Mouse (Mus musculus): ENCODE data around the gene Traf3ip1. TPM values are rescaled to one million over a fixed set of nuclear protein-coding genes. Genes with fewer than 3 reads are reported as not detected.

Traf3ip1 gene
- total and polyA plus RNA-seq, 3 experiments: 13.6 to 19.6 TPM; not detected in 1

- H3K27ac ChIP-seq (ENCODE audit: control insufficient read depth, low read depth, low read length): peak within 1 kb of the TSS; percentile 18; the same call in 1 of the 2 replicates
- peaks cover 4% of the 10 kb centered on the region for H3K79me2 ChIP-seq (ENCODE audit: control insufficient read depth, insufficient read depth, low read length, poor library complexity)
- peaks cover 2 to 18% of the 10 kb centered on the region in 2 experiments; a peak in 3 of 4 replicates for H3K4me1 ChIP-seq (ENCODE audit: control insufficient read depth in 1 of 2, insufficient read depth in 2 of 2, low read length in 2 of 2)
- peaks cover 0 to 8% of the 10 kb centered on the region in 2 experiments; a peak in 2 of 4 replicates for H3K36me3 ChIP-seq (ENCODE audit: control insufficient read depth in 1 of 2, insufficient read depth in 2 of 2, low read length in 2 of 2)
- H3K27me3 ChIP-seq (ENCODE audit: control insufficient read depth in 1 of 2, insufficient read depth in 2 of 2, low read length in 2 of 2): no peaks in the 10 kb centered on the region
- peak within 1 kb of the TSS; percentile 84 for H3K9ac ChIP-seq (ENCODE audit: control insufficient read depth, low read depth, low read length, poor library complexity, severe bottlenecking)
- DNase-seq (ENCODE audit: low read depth, low spot score): peak; percentile 100
- H3K4me3 ChIP-seq (ENCODE audit: control insufficient read depth in 1 of 2, insufficient read depth in 1 of 2, low read depth in 2 of 2, low read length in 2 of 2): peak within 1 kb of the TSS; percentile 69 to 74
- H3K9me3 ChIP-seq (replicated peaks; ENCODE audit: insufficient read depth, low read length): no peaks in the 10 kb centered on the region
- no peak for TF ChIP-seq TAL1 (IDR thresholded peaks at IDR 0.05; ENCODE audit: low read length)
- TF ChIP-seq USF2 (IDR thresholded peaks at IDR 0.05; ENCODE audit: borderline replicate concordance in 1 of 2, insufficient read depth in 1 of 2, low read depth in 1 of 2, low read length in 2 of 2): no peak
- peak in 1 of 2 experiments; percentile 29; a peak in 1 of 4 replicates for TF ChIP-seq EP300 (IDR thresholded peaks at IDR 0.05; ENCODE audit: low read depth in 1 of 2, low read length in 2 of 2)
- no peak for TF ChIP-seq MAFK (IDR thresholded peaks at IDR 0.05; ENCODE audit: borderline replicate concordance, low read depth, low read length)
- TF ChIP-seq CHD1 (IDR thresholded peaks at IDR 0.05; ENCODE audit: low read depth, low read length): peak; percentile 99
- TF ChIP-seq ETS1 (IDR thresholded peaks at IDR 0.05; ENCODE audit: low read depth, low read length): peak; percentile 14; the same call in 1 of the 2 replicates
- peak; percentile 48 for TF ChIP-seq USF1 (IDR thresholded peaks at IDR 0.05; ENCODE audit: low read depth, low read length)
- no peak for TF ChIP-seq SMC3 (IDR thresholded peaks at IDR 0.05; ENCODE audit: low read depth, low read length)
- peak; percentile 49; the same call in 1 of the 2 replicates for TF ChIP-seq CHD2 (IDR thresholded peaks at IDR 0.05; ENCODE audit: low read length)
- peak; percentile 96 for TF ChIP-seq MAX (IDR thresholded peaks at IDR 0.05; ENCODE audit: low read length)
- peak; percentile 81 for TF ChIP-seq ELF1 (IDR thresholded peaks at IDR 0.05; ENCODE audit: low read depth, low read length)
- TF ChIP-seq MEF2A (IDR thresholded peaks at IDR 0.05; ENCODE audit: extremely low read depth, insufficient replicate concordance, low read depth, low read length, poor library complexity, severe bottlenecking): no peak
- TF ChIP-seq KAT2A (conservative IDR thresholded peaks at IDR 0.05; ENCODE audit: low read depth, low read length): no peak; the same call in 1 of the 2 replicates
- 0 out of 2 replicates have a peak, but pooled peaks have one; percentile 30 for TF ChIP-seq ZMIZ1 (IDR thresholded peaks at IDR 0.05; ENCODE audit: low read depth, low read length)
- no peak for TF ChIP-seq ZNF384 (IDR thresholded peaks at IDR 0.05; ENCODE audit: low read depth, low read length)
- 0 out of 2 replicates have a peak, but pooled peaks have one; percentile 37 for TF ChIP-seq TBP (IDR thresholded peaks at IDR 0.05; ENCODE audit: low read depth, low read length)
- TF ChIP-seq GABPA (IDR thresholded peaks at IDR 0.05; ENCODE audit: low read depth, low read length): no peak
- TF ChIP-seq E2F4 (IDR thresholded peaks at IDR 0.05; ENCODE audit: borderline replicate concordance, low read depth, low read length): no peak
- TF ChIP-seq MXI1 (IDR thresholded peaks at IDR 0.05; ENCODE audit: low read depth, low read length): peak; percentile 92
- TF ChIP-seq ZC3H11A (IDR thresholded peaks at IDR 0.05; ENCODE audit: low read depth, low read length): no peak
- TF ChIP-seq POLR2AphosphoS5 (IDR thresholded peaks at IDR 0.05; ENCODE audit: borderline replicate concordance, low read depth, low read length): no peak
- TF ChIP-seq RCOR1 (IDR thresholded peaks at IDR 0.05; ENCODE audit: low read depth, low read length): no peak; the same call in 1 of the 2 replicates
- peak; percentile 79 for TF ChIP-seq HCFC1 (IDR thresholded peaks at IDR 0.05; ENCODE audit: low read depth, low read length)
- TF ChIP-seq ZKSCAN1 (IDR thresholded peaks at IDR 0.05; ENCODE audit: low read depth, low read length): no peak
- no peak for TF ChIP-seq TCF12 (IDR thresholded peaks at IDR 0.05; ENCODE audit: low read depth, low read length)
- peak; percentile 92 for TF ChIP-seq MYC (IDR thresholded peaks at IDR 0.05; ENCODE audit: low read depth, low read length)
- TF ChIP-seq NRF1 (IDR thresholded peaks at IDR 0.05; ENCODE audit: insufficient read depth, low read depth, low read length, poor library complexity, severe bottlenecking): peak; percentile 42; the same call in 1 of the 2 replicates
- no peak for TF ChIP-seq POLR2AphosphoS2 (IDR thresholded peaks at IDR 0.05; ENCODE audit: low read length)
- TF ChIP-seq BHLHE40 (IDR thresholded peaks at IDR 0.05; ENCODE audit: borderline replicate concordance, low read depth, low read length): peak; percentile 97
- TF ChIP-seq GATA1 (IDR thresholded peaks at IDR 0.05; ENCODE audit: low read depth, low read length): no peak
- TF ChIP-seq MAZ (IDR thresholded peaks at IDR 0.05; ENCODE audit: low read depth, low read length): no peak
- TF ChIP-seq SIN3A (IDR thresholded peaks at IDR 0.05; ENCODE audit: low read length): peak; percentile 94
- TF ChIP-seq UBTF (IDR thresholded peaks at IDR 0.05; ENCODE audit: borderline replicate concordance, insufficient read depth, low read depth, low read length): 0 out of 2 replicates have a peak, but pooled peaks have one; percentile 26
- peak in 2 of 3 experiments; percentile 16 to 56; a peak in 5 of 6 replicates for TF ChIP-seq CTCF (IDR thresholded peaks at IDR 0.05 in 2 of 3, conservative IDR thresholded peaks at IDR 0.05 in 1 of 3; ENCODE audit: control insufficient read depth in 1 of 3, insufficient read depth in 1 of 3, low read depth in 2 of 3, low read length in 3 of 3, poor library complexity in 1 of 3, severe bottlenecking in 1 of 3)
These were observed 35.2 kb upstream of the Traf3ip1 start, which contains the start of gene Per2 for GRCm38 (mm10) chr1:91459059-91459809. Gene Per2 (minus strand): TSS chr1:91459324.

All from MEL (cell line).